Mouse (Mus musculus): ENCODE data around the gene Crybb2.
"Not testable (repeated sequence)": the region's sequence is repeated elsewhere in the genome, so short reads cannot be mapped to it uniquely, and the experiment has no call there.

Gene Crybb2

GRCm38 (mm10) chr5:113070017-113070416, at the start of gene Crybb2:
TSS of gene Crybb2 (minus strand) at chr5:113070117.
- no peak for DNase-seq (ENCODE audit: low spot score in 2 of 2)

- no peak for DNase-seq (ENCODE audit: low spot score in 2 of 2)
Observed at GRCm38 (mm10) chr5:113119291-113119690, 49.4 kb upstream of the Crybb2 start.

GRCm38 (mm10) chr5:113118695-113119094, 48.8 kb upstream of the Crybb2 start:
- DNase-seq (ENCODE audit: low spot score in 2 of 2) = no peak

- no peak for DNase-seq (ENCODE audit: low spot score in 2 of 2)
Observed at GRCm38 (mm10) chr5:113117361-113117760, 47.4 kb upstream of the Crybb2 start.

GRCm38 (mm10) chr5:113115896-113116295, 46.0 kb upstream of the Crybb2 start:
- DNase-seq (ENCODE audit: low spot score in 2 of 2) = no peak

GRCm38 (mm10) chr5:113114264-113115225, 44.6 kb upstream of the Crybb2 start:
- peak in 1 of 2 experiments; percentile 68 for DNase-seq (ENCODE audit: low spot score in 2 of 2)

- no peak for DNase-seq (ENCODE audit: low spot score in 2 of 2)
Observed at GRCm38 (mm10) chr5:113113120-113113519, 43.2 kb upstream of the Crybb2 start.

- DNase-seq (ENCODE audit: low spot score in 2 of 2) = no peak
Observed at GRCm38 (mm10) chr5:113111336-113111735, 41.4 kb upstream of the Crybb2 start.

GRCm38 (mm10) chr5:113110929-113111328, 41.0 kb upstream of the Crybb2 start:
- DNase-seq (ENCODE audit: low spot score in 2 of 2) = no peak

- DNase-seq (ENCODE audit: low spot score in 2 of 2) = not testable (repeated sequence)
Observed at GRCm38 (mm10) chr5:113109651-113110050, 39.7 kb upstream of the Crybb2 start.

- no peak for DNase-seq (ENCODE audit: low spot score in 2 of 2)
Observed at GRCm38 (mm10) chr5:113108165-113108764, 38.3 kb upstream of the Crybb2 start.

- DNase-seq (ENCODE audit: low spot score in 2 of 2) = no peak
Observed at GRCm38 (mm10) chr5:113107709-113108108, 37.8 kb upstream of the Crybb2 start.

GRCm38 (mm10) chr5:113106594-113106993, 36.7 kb upstream of the Crybb2 start:
- DNase-seq (ENCODE audit: low spot score in 2 of 2) = no peak

- DNase-seq (ENCODE audit: low spot score in 2 of 2) = no peak
Observed at GRCm38 (mm10) chr5:113105481-113105880, 35.6 kb upstream of the Crybb2 start.

- no peak for DNase-seq (ENCODE audit: low spot score in 2 of 2)
Observed at GRCm38 (mm10) chr5:113105035-113105434, 35.1 kb upstream of the Crybb2 start.

- no peak for DNase-seq (ENCODE audit: low spot score in 2 of 2)
Observed at GRCm38 (mm10) chr5:113102455-113102854, 32.5 kb upstream of the Crybb2 start.

GRCm38 (mm10) chr5:113101457-113101856, 31.5 kb upstream of the Crybb2 start:
- no peak for DNase-seq (ENCODE audit: low spot score in 2 of 2)

GRCm38 (mm10) chr5:113100422-113100821, 30.5 kb upstream of the Crybb2 start:
- no peak for DNase-seq (ENCODE audit: low spot score in 2 of 2)

- peak; percentile 89 to 93 for DNase-seq (ENCODE audit: low spot score in 2 of 2)
Observed at GRCm38 (mm10) chr5:113099546-113099945, 29.6 kb upstream of the Crybb2 start.

- DNase-seq (ENCODE audit: low spot score in 2 of 2) = no peak
Observed at GRCm38 (mm10) chr5:113097551-113097950, 27.6 kb upstream of the Crybb2 start.

GRCm38 (mm10) chr5:113095456-113095855, 25.5 kb upstream of the Crybb2 start:
- no peak for DNase-seq (ENCODE audit: low spot score in 2 of 2)

- DNase-seq (ENCODE audit: low spot score in 2 of 2) = no peak
Observed at GRCm38 (mm10) chr5:113092406-113092805, 22.5 kb upstream of the Crybb2 start.

- DNase-seq (ENCODE audit: low spot score in 2 of 2) = peak in 1 of 2 experiments; percentile 76
Observed at GRCm38 (mm10) chr5:113091162-113091561, 21.2 kb upstream of the Crybb2 start.

Data from right cerebral cortex, postnatal 10 days (tissue).